Mouse (Mus musculus) testis, postnatal 10 days (tissue): ENCODE measurements around the gene Arxes1.
"Not testable (repeated sequence)": the region's sequence is repeated elsewhere in the genome, so short reads cannot be mapped to it uniquely, and the experiment has no call there.

ENCODE experiments used
- DNase-seq: peaks from one replicate; pipeline ENCODE4 v3.0.0; 2021; ENCODE audit warnings: low spot score

The Arxes1 gene

GRCm38 (mm10) chrX:136032799-136033763 is at the start of gene Arxes1:
TSS of gene Arxes1 (plus strand) at chrX:136033367.
- peak; percentile 45 for DNase-seq

GRCm38 (mm10) chrX:135984539-135985260 is 48.5 kb upstream of the Arxes1 start:
- no peak for DNase-seq

GRCm38 (mm10) chrX:135986267-135986666 is 46.9 kb upstream of the Arxes1 start:
- no peak for DNase-seq

GRCm38 (mm10) chrX:135990661-135991060 is 42.5 kb upstream of the Arxes1 start:
- no peak for DNase-seq

GRCm38 (mm10) chrX:135993192-135993594 is 40.0 kb upstream of the Arxes1 start:
- DNase-seq: not testable (repeated sequence)

- DNase-seq: not testable (repeated sequence)
Measured at GRCm38 (mm10) chrX:135993664-135994119, 39.5 kb upstream of the Arxes1 start, which contains the start of gene Arxes2. TSS of gene Arxes2 (plus strand) at chrX:135993824.

GRCm38 (mm10) chrX:136007199-136007843 is 25.8 kb upstream of the Arxes1 start:
- no peak for DNase-seq

- peak; percentile 35 for DNase-seq
Measured at GRCm38 (mm10) chrX:136014392-136014791, 18.8 kb upstream of the Arxes1 start.

GRCm38 (mm10) chrX:136030331-136030730 is 2.8 kb upstream of the Arxes1 start:
- DNase-seq: no peak

- DNase-seq: no peak
Measured at GRCm38 (mm10) chrX:136043726-136044125, 10.6 kb downstream of the Arxes1 start.

- peak; percentile 68 for DNase-seq
Measured at GRCm38 (mm10) chrX:136047528-136047927, 14.4 kb downstream of the Arxes1 start.

GRCm38 (mm10) chrX:136051219-136051618 is 18.1 kb downstream of the Arxes1 start:
- no peak for DNase-seq

- DNase-seq: no peak
Measured at GRCm38 (mm10) chrX:136060698-136061097, 27.5 kb downstream of the Arxes1 start.

- peak; percentile 43 for DNase-seq
Measured at GRCm38 (mm10) chrX:136067201-136067991, 34.2 kb downstream of the Arxes1 start.

- peak; percentile 47 for DNase-seq
Measured at GRCm38 (mm10) chrX:136068020-136068419, 34.9 kb downstream of the Arxes1 start, which contains the start of gene Bex2. TSS of gene Bex2 (minus strand) at chrX:136068236.
